Mouse (Mus musculus): ENCODE results near the gene Lrrc25. TPM values are rescaled to one million over a fixed set of nuclear protein-coding genes. Genes with fewer than 3 reads are reported as not detected.

Gene Lrrc25
- total and polyA plus RNA-seq, 3 experiments, result 0.30 to 5.9 (median 2.4) TPM

DNA sequence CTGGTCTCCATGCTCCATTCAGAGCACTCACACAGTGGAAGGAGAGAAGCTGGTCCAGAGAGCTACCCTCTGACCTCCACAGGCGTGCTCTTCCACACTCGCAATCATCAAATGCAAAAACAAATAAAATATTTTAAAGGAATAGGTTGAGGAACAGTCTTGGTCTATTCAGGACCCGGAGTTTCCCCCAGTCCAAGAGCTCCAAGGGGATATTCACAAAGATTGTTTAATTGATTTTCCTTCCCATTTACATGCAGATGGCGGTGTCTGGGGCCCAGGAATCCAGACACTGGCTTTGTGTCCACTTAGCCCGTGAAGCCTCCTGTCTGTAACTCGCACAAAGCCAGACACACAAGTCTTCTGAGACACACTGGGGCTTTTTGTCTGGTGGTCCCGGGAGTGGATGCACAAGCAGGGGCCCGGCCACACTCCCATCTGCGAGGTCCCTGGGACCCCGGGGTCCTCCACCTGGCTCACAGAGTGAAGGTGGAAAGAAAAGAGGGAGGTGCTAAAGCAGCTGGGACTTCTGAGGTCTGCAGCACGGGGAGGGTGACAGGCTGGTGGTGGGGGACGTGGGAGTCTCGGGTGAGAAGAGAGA, 40.3 kb downstream of the Lrrc25 start:
- DNase-seq (ENCODE audit: extremely low read depth), result no peak
- Histone ChIP-seq H3K36me3 (replicated peaks in 1 of 2; ENCODE audit: control insufficient read depth in 1 of 2, insufficient read depth in 1 of 2, low read length in 1 of 2) (peaks cover 13 to 54% of the 10 kb centered on the region in 2 experiments), H3K4me3 (replicated peaks in 1 of 3; ENCODE audit: low read depth in 2 of 3, low read length in 2 of 3, poor library complexity in 1 of 3) (no peak overlapping the region), H3K9ac (ENCODE audit: insufficient read depth, low read depth) (no peak overlapping the region), H3K4me2 (ENCODE audit: insufficient read depth, low read depth, poor library complexity, severe bottlenecking) (no peak overlapping the region), H3K27ac (ENCODE audit: insufficient read depth, low read depth) (no peak overlapping the region), H3K79me2 (replicated peaks; ENCODE audit: control insufficient read depth, extremely low read depth, insufficient read depth, poor library complexity, severe bottlenecking) (peaks cover 12% of the 10 kb centered on the region; the same call in 1 of the 2 replicates), H3K27me3 (replicated peaks) (no peaks in the 10 kb centered on the region), H3K9me3 (replicated peaks; ENCODE audit: low read length) (no peaks in the 10 kb centered on the region), H3K4me1 (ENCODE audit: control insufficient read depth in 1 of 2, insufficient read depth in 2 of 2) (peaks cover 10 to 59% of the 10 kb centered on the region in 2 experiments)
- dilution Hi-C loops (cut with MboI; ENCODE audit: extremely low pct_ligation_motif_present, extremely low pct_unique_long_range_greater_than_20kb, low sequenced_read_pairs), result no loop called here
- in situ Hi-C loops (cut with MboI; ENCODE audit: low pct_ligation_motif_present, low pct_unique_long_range_greater_than_20kb, low sequenced_read_pairs), result no loop called here
- TF ChIP-seq RAD21 (IDR thresholded peaks at IDR 0.05; ENCODE audit: low read depth, low read length) (no peak), MEF2A (IDR thresholded peaks at IDR 0.05; ENCODE audit: borderline replicate concordance, low read depth, low read length) (no peak), MAX (IDR thresholded peaks at IDR 0.05; ENCODE audit: low read length) (no peak), MYC (IDR thresholded peaks at IDR 0.05; ENCODE audit: low read depth, low read length) (no peak), USF2 (conservative IDR thresholded peaks at IDR 0.05; ENCODE audit: low read depth, low read length) (no peak), GABPA (IDR thresholded peaks at IDR 0.05; ENCODE audit: insufficient replicate concordance, low read depth, low read length) (no peak)

DNA sequence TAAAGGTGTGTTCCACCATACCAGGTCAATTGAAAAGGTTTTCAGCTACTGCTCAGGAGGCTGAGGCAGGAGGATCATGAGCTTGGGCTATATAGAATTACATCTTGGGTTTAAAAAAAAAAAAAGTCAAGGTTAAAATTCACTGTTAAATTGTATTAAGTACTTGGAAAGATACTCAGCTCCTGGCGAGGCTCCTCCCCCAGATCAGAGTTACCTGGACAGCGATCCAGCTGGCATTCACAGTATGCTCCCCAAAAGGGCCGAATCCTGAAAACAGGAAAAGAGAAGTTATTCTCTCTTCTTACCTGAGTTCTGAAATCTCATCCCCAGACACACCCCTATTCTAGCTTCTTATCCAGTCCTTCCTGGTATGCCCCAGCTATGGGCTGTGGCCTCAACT, 41.3 kb downstream of the Lrrc25 start:
- Histone ChIP-seq H3K36me3 (replicated peaks in 1 of 2; ENCODE audit: control insufficient read depth in 1 of 2, insufficient read depth in 1 of 2, low read length in 1 of 2) (peaks cover 6 to 46% of the 10 kb centered on the region in 2 experiments), H3K4me2 (ENCODE audit: insufficient read depth, low read depth, poor library complexity, severe bottlenecking) (no peak overlapping the region), H3K4me3 (replicated peaks in 1 of 3; ENCODE audit: low read depth in 2 of 3, low read length in 2 of 3, poor library complexity in 1 of 3) (no peak overlapping the region), H3K79me2 (replicated peaks; ENCODE audit: control insufficient read depth, extremely low read depth, insufficient read depth, poor library complexity, severe bottlenecking) (peaks cover 12% of the 10 kb centered on the region; the same call in 1 of the 2 replicates), H3K4me1 (ENCODE audit: control insufficient read depth in 1 of 2, insufficient read depth in 2 of 2) (peaks cover 10 to 64% of the 10 kb centered on the region in 2 experiments), H3K27me3 (replicated peaks) (no peaks in the 10 kb centered on the region), H3K9me3 (replicated peaks; ENCODE audit: low read length) (no peaks in the 10 kb centered on the region), H3K9ac (ENCODE audit: insufficient read depth, low read depth) (no peak overlapping the region), H3K27ac (ENCODE audit: insufficient read depth, low read depth) (no peak overlapping the region)
- in situ Hi-C loops (cut with MboI; ENCODE audit: low pct_ligation_motif_present, low pct_unique_long_range_greater_than_20kb, low sequenced_read_pairs) (no loop called here), dilution Hi-C loops (cut with MboI; ENCODE audit: extremely low pct_ligation_motif_present, extremely low pct_unique_long_range_greater_than_20kb, low sequenced_read_pairs) (no loop called here)
- TF ChIP-seq SMC3 (IDR thresholded peaks at IDR 0.05; ENCODE audit: low read depth, low read length), result no peak
- no peak for TF ChIP-seq POLR2AphosphoS2 (IDR thresholded peaks at IDR 0.05; ENCODE audit: low read depth, low read length)
- no peak for TF ChIP-seq JUND (conservative IDR thresholded peaks at IDR 0.05; ENCODE audit: low read depth, low read length)
- TF ChIP-seq MAZ (IDR thresholded peaks at IDR 0.05; ENCODE audit: low read depth, low read length), result no peak
- no peak for TF ChIP-seq RAD21 (IDR thresholded peaks at IDR 0.05; ENCODE audit: low read depth, low read length)
- no peak for TF ChIP-seq TBP (conservative IDR thresholded peaks at IDR 0.05; ENCODE audit: low read depth, low read length)
- TF ChIP-seq ETS1 (conservative IDR thresholded peaks at IDR 0.05; ENCODE audit: low read depth, low read length), result no peak
- TF ChIP-seq E2F4 (IDR thresholded peaks at IDR 0.05; ENCODE audit: insufficient replicate concordance, low read depth, low read length), result no peak
- no peak for TF ChIP-seq IRF4 (IDR thresholded peaks at IDR 0.05; ENCODE audit: low read depth, low read length)
- TF ChIP-seq USF1 (IDR thresholded peaks at IDR 0.05; ENCODE audit: low read depth, low read length), result no peak
- TF ChIP-seq ZKSCAN1 (IDR thresholded peaks at IDR 0.05; ENCODE audit: borderline replicate concordance, low read depth, low read length), result no peak
- DNase-seq (ENCODE audit: extremely low read depth), result no peak
